Mouse (Mus musculus) brain, adult 10 weeks (tissue): ENCODE results near the gene Dner. TPM values are rescaled to one million over a fixed set of nuclear protein-coding genes. Genes with fewer than 3 reads are reported as not detected.

Experiments
- polyA plus RNA-seq: library from polyadenylated mRNA; stranded (reverse); fragments of 350-450 nt; fragmentation: Illumina TruSeq; extraction: RNeasy Lipid Tissue Mini Kit (QIAGEN cat#74804); gene quantifications from one replicate; pipeline ENCODE4 v1.2.3, GENCODE M21; 2015; ENCODE audit warnings: low read depth, low replicate concordance

The Dner gene
- polyA plus RNA-seq: 100 TPM

GRCm38 (mm10) chr1:84695517-84696411 is at the start of gene Dner:
TSS of gene Dner (minus strand) at chr1:84696221.

GRCm38 (mm10) chr1:84363967-84364366 is 332.1 kb downstream of the Dner start, which contains the start of gene Pid1:
TSS of gene Pid1 (minus strand) at chr1:84364180.

Other genes with a start within 250 kb of the Dner start
- 8.7 TPM for gene Fbxo36, start 143.6 kb upstream of the Dner start, polyA plus RNA-seq
- 93.5 TPM for gene Trip12, start 144.3 kb upstream of the Dner start, polyA plus RNA-seq
- 5.2 TPM for gene Slc16a14, start 238.9 kb upstream of the Dner start, polyA plus RNA-seq